In the genomic region with DNA sequence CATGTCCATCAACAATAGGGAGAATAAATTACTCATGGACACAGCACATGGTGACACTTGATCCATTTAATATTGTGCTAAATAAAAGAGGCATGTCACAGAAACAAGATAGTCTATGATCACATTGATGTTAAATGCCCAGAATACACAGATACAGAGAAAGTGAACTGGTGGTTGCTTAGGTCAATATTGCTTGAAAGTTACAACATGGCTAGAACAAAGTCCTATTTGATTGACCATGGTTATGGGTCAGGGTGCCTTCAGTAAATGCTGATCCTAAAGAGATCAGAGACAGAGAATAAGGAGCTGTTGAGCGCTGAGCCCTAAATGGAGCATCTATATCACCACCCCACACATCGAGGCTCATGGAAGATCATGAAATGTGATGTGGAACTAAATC, we compare ENCODE assay signal across 12 mouse cellular contexts. TPM values are rescaled to one million over a fixed set of nuclear protein-coding genes. Genes with fewer than 3 reads are reported as not detected.
"Had no signal": no experiment of that assay in that cellular context is flagged by ENCODE, and none has a peak within 500 bp of the region (broad histone marks: within the 10 kb centered on the region; RNA-seq: fewer than 3 reads in every experiment).

No protein-coding gene starts in this region.

RNA-seq across cellular contexts. Expression of a gene that starts 12.6 kb away (rescaled TPM):
- total RNA-seq: neutrophil, adult 5-6 weeks had no signal
- polyA plus RNA-seq: neural tube, embryonic 13.5 days; neural tube, embryonic 14.5 days; neural tube, embryonic 15.5 days; small intestine, adult 2 months; spleen, adult 2 months; stomach, embryonic 14.5 days; stomach, embryonic 15.5 days; stomach, embryonic 16.5 days; thymus, adult 2 months; thymus, postnatal 0 days; urinary bladder, adult 2 months had no signal
